Mouse (Mus musculus) olfactory bulb, adult 2 months (tissue): Measurements from ENCODE around the gene Peli3.
A peak's percentile ranks its signal among the peaks of the same experiment; 100 is the strongest.

Experiments
- CTCF ChIP-seq: fragments of 200-500 bp; IDR thresholded peaks from 2 replicates; pipeline ENCODE4 v1.5.1; 2012; ENCODE audit warnings: low read depth, mild to moderate bottlenecking, low read length, moderate library complexity; ENCODE audit not compliant: insufficient read depth
- POLR2A ChIP-seq: fragments of 200-500 bp; IDR thresholded peaks from 2 replicates; pipeline ENCODE4 v1.6.1; 2012; ENCODE audit warnings: mild to moderate bottlenecking, low read depth, low read length, moderate library complexity; ENCODE audit not compliant: insufficient read depth

GRCm38 (mm10) chr19:4905979-4906794 is 36.7 kb downstream of the Peli3 start, which contains the start of gene Bbs1:
- no peak for TF ChIP-seq CTCF
- TF ChIP-seq POLR2A = peak; percentile 56; the same call in 1 of the 2 replicates
